Mouse (Mus musculus): Measurements from ENCODE around the gene Nudc.
A peak's percentile ranks its signal among the peaks of the same experiment; 100 is the strongest.
"Not testable (repeated sequence)": the region's sequence is repeated elsewhere in the genome, so short reads cannot be mapped to it uniquely, and the experiment has no call there.

Nudc gene

GRCm38 (mm10) chr4:133536652-133537051 is 9.1 kb downstream of the Nudc start:
- no peak for DNase-seq (ENCODE audit: low spot score in 2 of 2)

- no peak for DNase-seq (ENCODE audit: low spot score in 2 of 2)
Measured at GRCm38 (mm10) chr4:133536081-133536480, 9.7 kb downstream of the Nudc start.

GRCm38 (mm10) chr4:133532777-133533176 is 13.0 kb downstream of the Nudc start:
- no peak for DNase-seq (ENCODE audit: low spot score in 2 of 2)

GRCm38 (mm10) chr4:133527788-133528187 is 18.0 kb downstream of the Nudc start:
- no peak for DNase-seq (ENCODE audit: low spot score in 2 of 2)

- no peak for DNase-seq (ENCODE audit: low spot score in 2 of 2)
Measured at GRCm38 (mm10) chr4:133521502-133521901, 24.3 kb downstream of the Nudc start.

GRCm38 (mm10) chr4:133519369-133519665 is 26.5 kb downstream of the Nudc start:
- no peak for DNase-seq (ENCODE audit: low spot score in 2 of 2)

GRCm38 (mm10) chr4:133518601-133519368 is 27.0 kb downstream of the Nudc start, which contains the start of gene Kdf1:
TSS of gene Kdf1 (plus strand) at chr4:133518963.
- no peak for DNase-seq (ENCODE audit: low spot score in 2 of 2)

- DNase-seq (ENCODE audit: low spot score in 2 of 2) = peak; percentile 54 to 73
Measured at GRCm38 (mm10) chr4:133512972-133513371, 32.8 kb downstream of the Nudc start.

- DNase-seq (ENCODE audit: low spot score in 2 of 2) = not testable (repeated sequence)
Measured at GRCm38 (mm10) chr4:133512511-133512910, 33.3 kb downstream of the Nudc start.

- no peak for DNase-seq (ENCODE audit: low spot score in 2 of 2)
Measured at GRCm38 (mm10) chr4:133511050-133511449, 34.7 kb downstream of the Nudc start.

GRCm38 (mm10) chr4:133508990-133509389 is 36.8 kb downstream of the Nudc start:
- no peak for DNase-seq (ENCODE audit: low spot score in 2 of 2)

GRCm38 (mm10) chr4:133506573-133506972 is 39.2 kb downstream of the Nudc start:
- DNase-seq (ENCODE audit: low spot score in 2 of 2) = no peak

- no peak for DNase-seq (ENCODE audit: low spot score in 2 of 2)
Measured at GRCm38 (mm10) chr4:133504755-133505485, 40.9 kb downstream of the Nudc start.

- DNase-seq (ENCODE audit: low spot score in 2 of 2) = no peak
Measured at GRCm38 (mm10) chr4:133504300-133504699, 41.5 kb downstream of the Nudc start.

- DNase-seq (ENCODE audit: low spot score in 2 of 2) = no peak
Measured at GRCm38 (mm10) chr4:133501514-133501913, 44.3 kb downstream of the Nudc start.

GRCm38 (mm10) chr4:133498160-133498724 is 47.6 kb downstream of the Nudc start, which contains the start of gene Trnp1:
TSS of gene Trnp1 (minus strand) at chr4:133498550.
- DNase-seq (ENCODE audit: low spot score in 2 of 2) = peak; percentile 67 to 72

GRCm38 (mm10) chr4:133497461-133498159 is 48.2 kb downstream of the Nudc start:
- no peak for DNase-seq (ENCODE audit: low spot score in 2 of 2)

- DNase-seq (ENCODE audit: low spot score in 2 of 2) = no peak
Measured at GRCm38 (mm10) chr4:133496738-133497445, 48.9 kb downstream of the Nudc start.

GRCm38 (mm10) chr4:133495711-133496110 is 50.1 kb downstream of the Nudc start:
- no peak for DNase-seq (ENCODE audit: low spot score in 2 of 2)

GRCm38 (mm10) chr4:133494867-133495266 is 50.9 kb downstream of the Nudc start:
- DNase-seq (ENCODE audit: low spot score in 2 of 2) = no peak

- DNase-seq (ENCODE audit: low spot score in 2 of 2) = peak; percentile 71 to 81
Measured at GRCm38 (mm10) chr4:133494432-133494831, 51.4 kb downstream of the Nudc start.

Data from frontal cortex, postnatal 25 days (tissue).